Mouse (Mus musculus) spleen, adult 2 months (tissue): ENCODE data around the gene Siah1a.

Experiments used
- CTCF ChIP-seq: fragments of 200-500 bp; IDR thresholded peaks from 2 replicates; pipeline ENCODE4 v1.5.1; 2011; ENCODE audit warnings: mild to moderate bottlenecking, inconsistent platforms; ENCODE audit not compliant: insufficient read depth, insufficient read length, insufficient replicate concordance; ENCODE audit errors: extremely low read depth
- POLR2A ChIP-seq: fragments of 200-500 bp; IDR thresholded peaks from 2 replicates; pipeline ENCODE4 v1.6.1; 2011; ENCODE audit warnings: low read depth, low read length, inconsistent platforms

GRCm38 (mm10) chr8:86787891-86788420 lies 42.2 kb upstream of the Siah1a start:
- TF ChIP-seq CTCF (no peak), POLR2A (no peak)
